Mouse (Mus musculus): ENCODE measurements at regions not wholly inside any gene's neighbourhood (a gene's known extent, or its start where the extent isn't known, plus 50 kb on each side); places are given as distances from the start of the nearest gene placed in this dataset.

DNA sequence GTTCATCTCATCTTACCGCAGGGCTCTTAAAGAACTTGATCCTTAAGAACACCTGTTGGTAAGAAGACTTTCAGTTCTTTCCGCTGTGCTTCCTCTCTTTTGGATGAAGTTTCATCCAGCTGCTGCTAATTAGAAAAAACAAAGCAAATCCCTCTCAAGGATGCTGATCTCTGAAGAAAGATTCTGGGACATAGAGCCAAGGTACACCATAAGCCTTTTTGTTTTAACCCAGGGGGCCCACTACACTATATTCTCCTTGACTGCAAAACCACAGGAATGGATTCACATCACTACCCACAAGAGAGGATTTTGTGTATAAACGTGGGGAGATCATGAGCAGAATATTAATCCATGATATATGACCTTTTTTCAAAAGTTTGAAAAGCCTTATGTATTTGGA, 694.8 kb upstream of the N6amt1 start:
- no peak for TF ChIP-seq CTCF (IDR thresholded peaks at IDR 0.05; ENCODE audit: low read depth)
- no peak for TF ChIP-seq EP300 (IDR thresholded peaks at IDR 0.05; ENCODE audit: low read depth)

All from liver, postnatal 0 days (tissue).